Mouse (Mus musculus): ENCODE results near the gene Olfr134. TPM values are rescaled to one million over a fixed set of nuclear protein-coding genes. Genes with fewer than 3 reads are reported as not detected.
"Not testable (repeated sequence)": the region's sequence is repeated elsewhere in the genome, so short reads cannot be mapped to it uniquely, and the experiment has no call there.

The Olfr134 gene
- not detected in 2 replicates for total RNA-seq (2015)
- total RNA-seq (2017), result not detected in 2 replicates

DNA sequence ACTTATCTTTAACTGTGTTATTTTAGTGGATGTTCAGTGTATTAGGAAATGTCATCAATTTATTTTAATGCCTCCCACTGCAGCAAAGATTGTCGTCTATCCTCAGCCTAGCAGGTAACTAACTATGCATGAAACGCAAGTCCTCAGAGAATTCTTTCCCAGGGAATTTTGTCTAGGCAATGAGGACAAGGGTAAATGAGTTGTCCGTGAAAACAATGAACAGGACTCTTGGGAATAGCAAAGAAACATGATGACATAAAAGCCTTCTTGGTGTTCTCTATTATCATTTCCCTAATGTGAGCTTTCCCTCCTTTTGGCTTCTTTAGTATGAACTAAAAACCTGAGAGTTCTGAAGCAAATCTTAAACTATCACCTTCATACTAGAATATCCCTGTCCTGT, at the start of gene Olfr134:
Gene Olfr134, plus strand, starts transcription at position 301 of the 400 bp plus-strand sequence.
- no peak for ATAC-seq (replicated peaks; ENCODE audit: poor library complexity)

DNA sequence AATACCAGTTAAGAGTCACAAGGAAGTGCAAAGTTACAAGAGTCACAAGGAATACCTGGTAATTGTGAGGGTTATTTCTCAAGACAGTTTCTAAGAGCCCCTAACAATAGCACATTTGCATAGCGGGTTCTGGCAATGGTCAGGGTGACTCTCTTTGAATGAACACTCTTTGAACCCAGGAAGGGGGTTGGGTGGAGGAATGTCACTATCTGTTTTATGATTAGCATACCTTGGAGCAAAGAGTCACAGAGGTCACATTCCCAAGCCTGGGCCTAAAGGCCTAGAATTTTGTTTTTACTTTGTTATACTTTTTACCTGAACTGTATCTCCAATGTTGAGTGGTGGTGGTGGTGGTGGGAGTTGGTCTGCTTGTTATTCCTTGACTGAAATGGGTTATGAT, 47.0 kb upstream of the Olfr134 start:
- not testable (repeated sequence) for ATAC-seq (replicated peaks; ENCODE audit: poor library complexity)

DNA sequence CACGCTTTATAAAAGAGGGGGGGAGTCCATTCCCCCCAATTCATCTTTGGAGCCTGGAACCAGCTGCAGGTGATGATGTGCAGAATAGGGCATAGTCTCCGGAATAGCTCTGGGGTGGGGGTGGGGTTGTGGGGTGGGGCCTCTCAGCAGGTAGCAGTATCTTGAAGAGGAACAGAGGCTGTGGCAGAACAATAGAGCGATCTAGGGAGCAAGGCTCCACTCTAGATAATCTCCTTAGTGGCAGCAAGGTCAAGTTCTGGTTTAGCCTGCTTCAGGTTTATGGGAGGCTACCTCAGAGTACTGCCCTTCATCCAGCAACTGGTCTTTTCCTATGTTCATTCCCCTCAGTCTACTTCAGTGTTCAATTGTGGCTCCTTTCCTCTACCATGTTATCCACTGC, 45.8 kb upstream of the Olfr134 start:
- ATAC-seq (replicated peaks; ENCODE audit: poor library complexity), result not testable (repeated sequence)

DNA sequence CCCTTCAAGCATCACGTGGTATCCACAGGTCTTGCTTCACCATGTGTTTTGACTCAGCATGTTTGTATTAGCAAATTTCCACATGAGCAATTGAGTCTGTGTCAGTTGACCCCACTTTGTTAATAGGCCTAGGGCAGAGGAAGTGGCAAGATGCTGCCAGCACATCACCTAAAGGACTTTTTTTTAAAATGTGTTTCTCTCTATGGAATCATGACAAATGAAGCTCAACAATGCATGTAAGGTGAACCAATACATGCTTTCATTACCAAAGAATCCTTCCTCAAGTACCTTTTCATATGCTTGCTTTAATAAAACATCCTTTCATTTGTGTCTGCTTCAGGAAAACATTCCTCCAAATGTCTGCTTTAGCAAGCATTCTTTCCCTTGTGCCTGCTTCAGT, 36.8 kb upstream of the Olfr134 start, which contains the start of gene Olfr132:
Gene Olfr132, minus strand, starts transcription at position 101 of the 400 bp plus-strand sequence.
- ATAC-seq (replicated peaks; ENCODE audit: poor library complexity), result no peak

DNA sequence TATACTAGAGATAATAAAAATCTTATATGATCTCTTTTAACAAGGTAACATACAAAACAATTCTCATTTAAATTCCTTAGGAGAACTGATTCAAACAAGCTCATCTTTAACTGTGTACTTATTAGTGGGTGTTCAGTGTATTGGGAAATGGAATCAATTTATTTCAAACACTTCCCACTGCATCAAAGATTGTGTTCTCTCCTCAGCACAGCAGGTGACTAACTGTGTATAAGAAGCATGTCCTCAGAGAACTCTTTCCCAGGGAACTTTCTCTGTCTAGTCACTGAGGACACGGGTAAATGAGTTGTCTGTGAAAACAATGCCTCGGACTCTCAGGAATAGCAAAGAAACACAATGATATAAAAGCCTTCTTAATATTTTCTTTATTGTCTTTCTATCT, 26.2 kb upstream of the Olfr134 start, which contains the start of gene Olfr133:
Gene Olfr133, plus strand, starts transcription at position 301 of the 400 bp plus-strand sequence.
- ATAC-seq (replicated peaks; ENCODE audit: poor library complexity), result no peak

DNA sequence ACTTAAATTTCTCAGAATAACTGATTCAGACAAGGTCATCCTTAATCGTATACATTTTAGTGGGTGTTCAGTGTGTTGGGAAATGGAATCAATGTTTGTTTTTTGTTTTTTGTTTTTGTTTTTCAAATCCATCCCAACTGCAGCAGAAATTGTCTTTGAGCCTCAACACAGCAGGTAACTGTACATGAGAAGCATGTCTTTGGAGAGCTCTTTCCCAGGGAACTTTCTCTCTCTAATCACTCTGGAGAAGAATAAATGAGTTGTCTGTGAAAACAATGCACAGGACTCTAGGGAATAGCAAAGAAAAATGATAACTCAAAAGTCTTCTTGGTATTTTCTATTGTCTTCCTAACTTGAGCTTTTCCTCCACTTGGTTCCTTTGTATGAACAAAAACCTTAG, 32.8 kb downstream of the Olfr134 start, which contains the start of gene Olfr135:
Gene Olfr135, plus strand, starts transcription at position 301 of the 400 bp plus-strand sequence.
- ATAC-seq (replicated peaks; ENCODE audit: poor library complexity), result no peak

Other genes starting within 250 kb of the Olfr134 start
- gene Olfr761, start 218.3 kb upstream of the Olfr134 start, total RNA-seq (2015), result not detected in 2 replicates
- gene Olfr761, start 218.3 kb upstream of the Olfr134 start, total RNA-seq (2017), result not detected in 2 replicates
- not detected in 2 replicates for gene Olfr129, start 111.3 kb upstream of the Olfr134 start, total RNA-seq (2015)
- not detected in 2 replicates for gene Olfr129, start 111.3 kb upstream of the Olfr134 start, total RNA-seq (2017)
- not detected in 2 replicates for gene Olfr130, start 107.5 kb upstream of the Olfr134 start, total RNA-seq (2015)
- not detected in 2 replicates for gene Olfr130, start 107.5 kb upstream of the Olfr134 start, total RNA-seq (2017)
- not detected in 2 replicates for gene Olfr131, start 82.7 kb upstream of the Olfr134 start, total RNA-seq (2015)
- gene Olfr131, start 82.7 kb upstream of the Olfr134 start, total RNA-seq (2017), result not detected in 2 replicates
- gene Olfr132, start 36.9 kb upstream of the Olfr134 start, total RNA-seq (2015), result not detected in 2 replicates
- not detected in 2 replicates for gene Olfr132, start 36.9 kb upstream of the Olfr134 start, total RNA-seq (2017)
- gene Olfr133, start 26.1 kb upstream of the Olfr134 start, total RNA-seq (2015), result not detected in 2 replicates
- not detected in 2 replicates for gene Olfr133, start 26.1 kb upstream of the Olfr134 start, total RNA-seq (2017)
- not detected in 2 replicates for gene Olfr135, start 32.9 kb downstream of the Olfr134 start, total RNA-seq (2015)
- gene Olfr135, start 32.9 kb downstream of the Olfr134 start, total RNA-seq (2017), result not detected in 2 replicates
- gene Olfr138, start 89.6 kb downstream of the Olfr134 start, total RNA-seq (2015), result not detected in 2 replicates
- not detected in 2 replicates for gene Olfr138, start 89.6 kb downstream of the Olfr134 start, total RNA-seq (2017)
- gene Olfr137, start 136.2 kb downstream of the Olfr134 start, total RNA-seq (2015), result not detected in 2 replicates
- not detected in 2 replicates for gene Olfr137, start 136.2 kb downstream of the Olfr134 start, total RNA-seq (2017)
- not detected in 2 replicates for gene Olfr136, start 158.4 kb downstream of the Olfr134 start, total RNA-seq (2015)
- not detected in 2 replicates for gene Olfr136, start 158.4 kb downstream of the Olfr134 start, total RNA-seq (2017)
- gene Esp36, start 248.8 kb downstream of the Olfr134 start, total RNA-seq (2015), result not detected in 2 replicates
- not detected in 2 replicates for gene Esp36, start 248.8 kb downstream of the Olfr134 start, total RNA-seq (2017)